In the genomic region with DNA sequence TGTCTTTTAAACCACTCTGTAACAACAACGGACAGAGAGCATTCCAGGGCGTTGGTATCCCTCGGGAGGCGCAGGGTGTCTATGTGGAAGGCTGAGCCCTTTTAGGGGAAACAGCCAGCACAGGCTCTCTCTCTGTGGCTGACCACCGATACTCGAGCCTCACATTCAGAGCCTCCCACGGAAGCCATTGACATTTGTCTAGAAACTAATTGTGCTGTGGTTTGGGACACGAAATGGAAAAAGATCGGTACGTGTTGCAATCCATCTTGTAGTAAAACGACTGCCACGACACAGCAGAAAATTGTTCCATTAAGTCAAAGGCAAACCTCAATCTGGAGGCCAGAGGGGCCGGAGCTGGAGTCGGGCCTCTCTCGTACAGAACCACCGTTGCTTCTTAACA, we compare ENCODE assay signal across 15 mouse cellular contexts.
"Had no signal": no experiment of that assay in that cellular context is flagged by ENCODE, and none has a peak within 500 bp of the region (broad histone marks: within the 10 kb centered on the region; RNA-seq: fewer than 3 reads in every experiment).

No protein-coding gene starts in this region.

- H3K4me2 ChIP-seq: lung, embryonic 14.5 days; midbrain, embryonic 11.5 days; midbrain, embryonic 13.5 days; midbrain, embryonic 15.5 days; neural tube, embryonic 12.5 days; stomach, embryonic 15.5 days had no signal

- ATAC-seq: midbrain, embryonic 13.5 days; midbrain, embryonic 15.5 days had no signal

- H3K27me3 ChIP-seq: midbrain, embryonic 13.5 days; midbrain, embryonic 15.5 days; neural tube, embryonic 12.5 days; stomach, embryonic 15.5 days had no signal

- H3K9me3 ChIP-seq: midbrain, embryonic 13.5 days; midbrain, embryonic 15.5 days; neural tube, embryonic 12.5 days; stomach, embryonic 15.5 days had no signal

- H3K4me1 ChIP-seq: neural tube, embryonic 12.5 days had no signal

- H3K27ac ChIP-seq: midbrain, embryonic 13.5 days; midbrain, embryonic 15.5 days; neural tube, embryonic 12.5 days; stomach, embryonic 15.5 days; stomach, postnatal 0 days had no signal

- H3K4me3 ChIP-seq: megakaryocyte, embryonic 14.5 days; midbrain, embryonic 13.5 days; midbrain, embryonic 15.5 days; neural tube, embryonic 12.5 days; stomach, embryonic 15.5 days had no signal

- DNase-seq: lung, adult 18-20 months; lung, embryonic 14.5 days; lung, postnatal 10 days; lung, postnatal 4 days; right cerebral cortex, postnatal 14 days; thymus, adult 2 months; thymus, postnatal 25 days; thymus, postnatal 4 days had no signal

- H3K9ac ChIP-seq: lung, embryonic 14.5 days; midbrain, embryonic 13.5 days; midbrain, embryonic 15.5 days; neural tube, embryonic 12.5 days; stomach, embryonic 15.5 days had no signal

- H3K36me3 ChIP-seq: midbrain, embryonic 13.5 days; midbrain, embryonic 15.5 days; neural tube, embryonic 12.5 days; stomach, embryonic 15.5 days had no signal
